ENCODE assay signal across 11 mouse cellular contexts in genomic region chr3:115789063-115789462, GRCm38 (mm10).
DNase-seq lines count a peak whose midpoint lies in the region.
"Had no signal": no experiment of that assay in that cellular context is flagged by ENCODE, and none has a peak within 500 bp of the region (broad histone marks: within the 10 kb centered on the region; RNA-seq: fewer than 3 reads in every experiment).

No protein-coding gene starts in this region.

- peak; percentile 95 for DNase-seq in heart, adult 11 months
- DNase-seq in heart, adult 8-10 months (ENCODE audit: low spot score) = no peak
- peak; percentile 9 to 49 for DNase-seq in kidney, postnatal 25 days
- DNase-seq in kidney, adult 8-10 months = no peak
- peak; percentile 13 for DNase-seq in fibroblast of lung, adult 2 months (ENCODE audit: low read depth)
- DNase-seq in lung, postnatal 4 days = peak; percentile 38 to 44
- DNase-seq in layer of hippocampus, postnatal 25 days (ENCODE audit: extremely low spot score in 1 of 2, low spot score in 1 of 2) = no peak
- DNase-seq in urinary bladder, postnatal 36 days (ENCODE audit: low spot score in 2 of 2) = no peak
- DNase-seq: forebrain, postnatal 0 days; gastrocnemius, postnatal 36 days; midbrain, embryonic 14.5 days had no signal

Comparison
In these comparisons a context has a peak if more than half of its experiments do, and no peak if none do; other contexts are left out.
1. DNase-seq: peak in heart, adult 11 months (single experiment), kidney, postnatal 25 days (2 of 2), fibroblast of lung, adult 2 months (single experiment) and lung, postnatal 4 days (2 of 2); none in heart, adult 8-10 months (single experiment), kidney, adult 8-10 months (0 of 2), layer of hippocampus, postnatal 25 days (0 of 2) and urinary bladder, postnatal 36 days (0 of 2).